Mouse (Mus musculus): Measurements from ENCODE around the gene Esr1.

- TF ChIP-seq POLR2A (IDR thresholded peaks at IDR 0.05; ENCODE audit: low read depth, low read length) (no peak), CTCF (IDR thresholded peaks at IDR 0.05; ENCODE audit: borderline replicate concordance, insufficient read depth, low read length) (no peak)
These were observed 403.6 kb downstream of the Esr1 start for GRCm38 (mm10) chr10:5014976-5015375.

Measured in embryonic fibroblast, embryonic 13.5 days (primary cell).